Mouse (Mus musculus) kidney, adult 2 months (tissue): Measurements from ENCODE around the gene Adam10.

Source experiments
- CTCF ChIP-seq: fragments of 200-500 bp; conservative IDR thresholded peaks from 2 replicates; pipeline ENCODE4 v1.5.1; 2011; ENCODE audit warnings: low read depth, mild to moderate bottlenecking, control low read depth, low read length, moderate library complexity, mixed read lengths; ENCODE audit not compliant: insufficient read depth, insufficient read length
- POLR2A ChIP-seq: fragments of 200-500 bp; IDR thresholded peaks from one replicate; pipeline ENCODE4 v1.6.1; 2011; ENCODE audit warnings: low read depth, low read length, control low read depth

GRCm38 (mm10) chr9:70731079-70731478 lies 52.3 kb downstream of the Adam10 start:
- no peak for TF ChIP-seq CTCF
- no peak for TF ChIP-seq POLR2A
